Mouse (Mus musculus): ENCODE results near the gene Sytl2.

The Sytl2 gene

DNA sequence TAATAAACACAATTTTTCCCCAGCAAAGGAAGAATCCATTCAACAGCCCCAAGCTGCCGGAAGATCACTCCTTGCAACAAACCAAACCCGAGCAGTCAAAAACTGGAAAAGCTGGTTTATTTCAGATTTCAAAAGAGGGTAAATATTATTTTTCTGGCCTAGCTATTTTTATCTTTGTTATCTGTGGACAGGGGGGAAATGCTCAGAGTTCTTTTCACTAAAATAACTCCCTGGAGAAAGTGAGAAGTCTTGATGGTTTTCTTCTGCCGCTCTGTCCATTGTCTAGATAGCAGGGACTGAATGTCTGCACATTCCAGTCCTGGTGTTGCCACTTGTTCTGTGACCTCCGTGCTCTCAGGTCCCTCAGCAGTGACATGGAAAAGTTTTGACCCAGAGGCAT is 70.8 kb downstream of the Sytl2 start:
- no peak for DNase-seq

DNA sequence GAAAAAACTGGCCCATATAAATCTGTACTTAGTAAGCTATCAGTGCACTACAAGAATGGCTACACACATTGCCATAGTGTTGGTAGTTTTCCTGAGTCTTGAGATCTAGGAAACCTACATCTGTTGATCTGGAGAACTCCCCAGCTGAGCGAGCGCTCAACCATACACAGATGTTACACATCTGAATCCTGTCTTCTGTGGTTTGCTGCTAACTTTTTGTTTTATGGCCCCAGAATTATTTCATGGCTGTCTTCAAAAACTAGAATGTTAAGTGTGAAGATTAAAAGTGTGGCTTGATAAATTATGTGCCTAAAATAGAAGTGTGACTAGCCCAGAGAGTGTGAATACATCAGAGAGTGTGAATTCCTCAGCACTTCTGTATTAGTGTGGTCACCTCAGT is 82.4 kb downstream of the Sytl2 start:
- no peak for DNase-seq

DNA sequence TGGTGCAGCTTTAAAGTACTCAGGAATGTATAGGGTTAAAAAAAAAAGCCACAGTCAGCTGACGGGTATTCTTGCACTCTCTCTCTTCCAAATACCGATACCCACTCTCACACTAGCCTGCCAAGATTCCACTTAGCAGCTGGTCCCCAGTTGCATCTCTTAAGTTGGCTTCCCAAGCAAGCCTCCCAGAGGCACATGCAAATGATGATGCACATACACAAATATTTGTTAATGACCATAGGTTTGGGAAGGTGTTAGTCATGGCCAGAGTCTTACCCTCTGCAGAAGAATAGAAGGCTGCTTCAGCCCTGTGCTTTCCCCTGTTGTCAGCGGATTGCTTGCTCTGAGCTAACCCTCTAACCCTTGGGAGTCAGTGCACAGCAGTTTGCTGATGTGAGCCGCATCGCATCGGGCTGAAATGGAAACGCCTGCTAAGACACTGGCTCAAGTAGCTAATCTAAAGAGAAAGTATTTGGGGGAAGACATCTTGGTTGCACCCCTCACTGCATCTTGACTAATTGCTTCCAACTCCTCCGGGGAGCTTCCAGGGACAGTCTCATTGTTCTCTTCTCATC is 84.9 kb downstream of the Sytl2 start:
- DNase-seq = no peak

DNA sequence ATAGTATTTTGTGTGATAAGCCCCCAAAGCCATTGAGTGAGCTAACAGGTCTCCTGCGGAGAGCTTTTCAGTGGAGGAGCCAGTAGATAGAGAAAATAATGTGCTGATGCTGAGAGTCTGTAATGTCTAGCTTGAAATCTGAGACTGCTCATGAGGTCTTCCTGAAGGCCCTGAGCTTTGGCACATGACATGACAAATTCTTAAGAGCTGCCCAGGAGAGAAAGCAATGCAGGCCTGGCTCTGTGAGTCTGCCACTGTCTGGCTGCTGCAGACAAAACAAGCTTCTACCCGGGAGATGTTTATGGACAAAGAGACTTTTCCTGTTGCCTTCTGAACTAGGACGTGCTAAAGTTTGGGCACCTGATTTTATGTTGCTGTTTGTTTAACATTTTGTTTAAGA is 87.7 kb downstream of the Sytl2 start:
- DNase-seq = no peak

DNA sequence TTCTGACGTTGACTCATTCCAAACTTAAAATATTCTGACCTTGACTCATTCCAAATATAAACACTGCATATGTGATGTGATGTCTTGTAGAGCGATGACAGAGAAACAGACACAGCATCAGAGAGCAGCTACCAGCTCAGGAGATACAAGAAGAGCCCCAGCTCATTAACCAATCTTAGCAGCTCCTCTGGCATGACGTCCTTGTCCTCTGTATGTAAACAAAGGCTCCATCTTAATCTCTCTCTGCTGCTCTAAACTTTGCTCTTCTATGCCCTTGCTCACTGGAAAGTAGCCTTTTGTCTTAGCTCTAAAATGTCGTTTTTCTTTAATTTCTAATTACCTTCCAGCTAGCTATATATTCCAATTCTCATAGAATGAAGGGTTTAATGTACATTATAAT is 93.0 kb downstream of the Sytl2 start:
- no peak for DNase-seq

DNA sequence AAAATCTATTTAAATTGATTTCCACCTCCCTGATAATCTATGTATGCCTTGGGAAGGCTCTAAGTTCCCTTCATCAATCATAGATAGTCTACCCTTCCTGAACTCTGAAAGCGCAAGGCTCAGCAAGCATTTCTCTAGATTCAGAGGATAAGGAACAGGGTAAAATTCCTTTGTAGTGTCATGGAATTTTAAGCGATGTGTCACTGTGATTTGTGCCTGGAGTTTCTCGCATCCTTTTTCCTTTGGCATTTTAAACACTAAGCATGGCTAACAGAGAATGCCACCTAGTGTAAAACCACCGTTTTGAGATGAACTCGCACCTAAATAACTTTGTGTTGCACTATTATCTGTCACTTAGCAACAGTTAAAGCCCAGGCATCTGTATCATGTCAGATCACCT is 93.9 kb downstream of the Sytl2 start:
- DNase-seq = no peak

DNA sequence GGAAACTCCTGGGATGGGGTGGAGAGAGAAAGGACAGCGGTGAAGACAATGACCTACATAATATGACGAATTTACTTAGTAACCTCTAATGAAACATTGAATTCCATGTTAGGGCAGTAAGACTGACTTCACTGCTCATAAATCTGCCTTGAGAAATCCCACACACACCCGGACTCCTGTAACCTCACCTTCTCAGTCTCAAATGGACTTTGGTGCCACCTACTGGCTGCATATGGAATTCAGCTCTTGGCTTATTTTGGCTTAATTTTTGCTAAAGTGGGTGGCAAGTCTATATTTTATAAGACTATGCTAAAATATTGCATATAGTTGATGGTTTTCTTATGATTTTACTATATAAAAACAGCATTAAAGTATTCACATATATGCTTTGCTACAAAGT is 107.9 kb downstream of the Sytl2 start:
- DNase-seq = peak; percentile 29

DNA sequence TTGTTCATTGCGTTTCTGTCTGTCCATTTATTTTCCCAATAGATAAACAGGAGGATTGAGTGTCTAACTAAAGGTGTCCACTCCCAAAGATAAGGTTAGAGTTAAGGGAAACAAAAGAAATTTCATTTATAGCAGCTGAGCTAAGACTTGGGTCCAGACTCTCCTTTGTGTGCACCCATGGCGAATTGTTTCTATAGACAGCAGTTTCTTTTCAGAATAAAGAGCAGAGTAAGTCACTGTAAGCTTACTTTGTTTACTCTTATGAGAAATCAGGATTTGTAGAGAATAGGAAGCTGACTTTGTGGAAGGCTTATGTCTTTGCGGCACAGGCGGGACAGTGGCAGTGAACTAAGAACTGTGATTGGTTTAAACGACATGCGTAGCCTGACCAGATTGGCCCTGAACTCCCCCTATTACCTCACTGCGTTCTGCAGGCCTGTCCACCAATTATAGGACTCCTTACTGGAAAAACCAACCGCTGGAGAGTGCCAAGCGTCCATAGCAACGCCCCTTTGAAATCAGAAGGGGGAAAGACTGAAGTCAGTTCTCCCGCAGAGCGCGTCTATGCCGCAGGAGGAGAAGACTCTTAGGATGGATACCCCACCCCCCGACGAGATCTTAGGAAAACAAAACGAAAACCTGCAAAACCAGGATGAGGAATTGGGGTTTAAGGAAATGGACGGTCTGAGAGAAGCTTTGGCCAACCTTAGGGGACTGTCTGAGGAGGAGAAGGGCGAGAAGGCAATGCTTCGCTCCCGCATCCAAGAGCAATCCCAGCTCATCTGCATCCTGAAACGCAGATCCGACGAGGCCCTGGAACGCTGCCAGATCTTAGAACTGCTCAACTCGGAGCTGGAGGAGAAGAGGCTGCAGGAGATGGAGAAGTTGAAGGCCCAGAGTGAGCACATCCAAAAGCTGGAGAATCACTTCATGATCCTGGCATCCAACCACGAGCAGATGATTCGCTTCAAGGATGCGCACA is 124.3 kb downstream of the Sytl2 start, which contains the start of gene Ccdc89:
Gene Ccdc89, plus strand, starts transcription at position 558 of the 982 bp plus-strand sequence.
- DNase-seq = peak; percentile 88

DNA sequence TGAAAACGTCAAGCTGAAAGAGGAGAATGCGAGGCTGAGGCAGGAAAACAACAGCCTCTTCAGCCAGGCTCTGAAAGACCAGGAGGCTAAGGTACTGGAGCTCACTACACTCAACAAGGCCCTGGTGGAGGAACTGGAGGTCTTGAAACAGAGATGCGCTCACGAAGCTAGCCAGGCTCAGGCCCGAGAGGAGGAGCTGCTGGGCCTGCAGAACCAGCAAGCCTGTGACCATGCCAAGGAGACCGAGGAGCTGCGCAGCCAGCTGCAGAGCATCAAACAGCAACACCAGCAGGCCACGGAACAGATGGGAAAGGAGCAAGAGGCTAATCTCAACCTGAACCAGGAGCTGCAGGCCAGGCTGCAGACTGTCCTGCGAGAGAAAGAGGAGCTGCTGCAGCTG is 125.0 kb downstream of the Sytl2 start:
- DNase-seq = peak; percentile 42

DNA sequence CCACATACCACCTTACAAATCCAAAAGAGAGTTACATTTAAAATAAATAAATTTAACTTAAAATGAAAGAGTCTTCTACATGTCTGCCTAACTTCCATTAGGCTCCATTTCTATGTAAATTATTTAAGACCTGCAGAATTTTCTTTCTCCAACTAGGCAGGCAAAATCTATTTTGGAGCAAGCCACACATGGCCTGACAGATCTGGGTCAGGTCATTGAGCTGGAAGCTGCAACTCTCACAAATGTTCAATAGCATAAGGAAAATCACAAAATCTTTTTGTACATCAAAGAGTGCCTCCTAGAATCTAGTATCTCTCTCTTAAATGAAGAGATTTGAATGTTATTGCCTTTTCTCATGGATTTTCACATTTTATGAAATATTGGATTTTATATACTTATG is 130.2 kb downstream of the Sytl2 start:
- DNase-seq = no peak

DNA sequence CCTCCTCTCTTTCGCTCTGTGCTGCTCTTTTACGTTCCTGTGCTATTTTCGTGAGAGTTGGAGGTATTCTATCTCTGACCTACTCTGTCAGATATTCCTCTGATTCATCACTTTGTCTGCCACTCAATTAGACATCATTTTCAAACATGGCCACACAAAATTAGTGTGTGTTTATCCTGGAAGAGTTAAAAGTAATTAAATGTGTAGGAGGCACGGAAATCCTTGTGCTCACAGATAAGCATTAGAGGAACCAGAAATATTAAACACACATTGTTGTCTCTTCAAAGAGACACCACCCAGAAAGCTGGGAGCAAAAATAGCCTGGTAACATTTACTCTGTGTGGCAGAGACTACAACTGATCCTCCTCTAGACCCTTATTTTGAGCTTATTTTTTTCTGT is 138.0 kb downstream of the Sytl2 start:
- DNase-seq = no peak

DNA sequence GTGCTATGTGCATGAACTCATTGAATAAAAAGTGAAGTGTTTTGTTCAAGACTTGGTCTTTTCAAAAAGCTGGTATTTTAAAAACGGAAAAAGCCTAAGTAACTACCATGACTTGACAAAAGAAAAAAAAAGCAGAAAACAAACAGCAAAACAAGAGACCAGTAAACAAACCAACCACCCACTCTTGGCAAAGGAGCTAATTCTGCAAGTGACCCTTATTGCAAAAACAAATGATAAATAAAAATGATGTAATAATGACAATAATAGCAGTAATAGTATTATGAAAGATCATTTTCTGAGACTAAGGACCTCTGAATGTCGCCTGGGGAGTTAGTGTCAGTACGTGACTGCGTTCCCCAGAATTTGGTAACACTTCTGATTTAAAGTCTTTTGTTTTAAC is 140.0 kb downstream of the Sytl2 start:
- no peak for DNase-seq

DNA sequence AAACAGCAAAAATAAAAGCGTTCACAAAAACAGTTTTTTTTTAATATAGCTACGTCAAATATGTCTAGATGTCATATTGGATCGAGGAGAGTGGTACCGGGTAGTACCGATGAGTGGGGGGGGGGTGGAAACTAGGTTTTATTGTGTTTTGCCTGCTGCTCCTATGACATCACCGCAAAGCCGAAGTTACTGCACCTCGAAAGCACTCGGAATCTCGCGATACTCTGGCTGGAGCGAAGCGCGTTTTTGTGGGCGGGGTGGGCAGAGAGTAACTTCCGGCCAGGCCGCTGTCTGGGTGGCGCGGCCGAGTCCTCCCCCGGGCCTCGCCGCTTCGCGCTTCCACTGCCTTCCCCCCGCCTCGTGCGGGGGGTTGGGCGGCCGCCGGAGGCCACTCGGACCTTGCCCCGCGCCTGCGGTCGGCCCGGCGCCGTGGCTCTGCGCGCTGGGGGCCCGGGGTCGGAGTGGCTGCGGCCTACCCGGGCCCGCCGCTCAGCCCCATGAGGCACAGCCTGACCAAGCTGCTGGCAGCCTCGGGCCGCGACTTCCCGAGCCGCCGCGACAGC is 140.5 kb downstream of the Sytl2 start, which contains the start of gene Crebzf:
Gene Crebzf, plus strand, starts transcription at position 212 of the 563 bp plus-strand sequence.
- peak; percentile 96 for DNase-seq

DNA sequence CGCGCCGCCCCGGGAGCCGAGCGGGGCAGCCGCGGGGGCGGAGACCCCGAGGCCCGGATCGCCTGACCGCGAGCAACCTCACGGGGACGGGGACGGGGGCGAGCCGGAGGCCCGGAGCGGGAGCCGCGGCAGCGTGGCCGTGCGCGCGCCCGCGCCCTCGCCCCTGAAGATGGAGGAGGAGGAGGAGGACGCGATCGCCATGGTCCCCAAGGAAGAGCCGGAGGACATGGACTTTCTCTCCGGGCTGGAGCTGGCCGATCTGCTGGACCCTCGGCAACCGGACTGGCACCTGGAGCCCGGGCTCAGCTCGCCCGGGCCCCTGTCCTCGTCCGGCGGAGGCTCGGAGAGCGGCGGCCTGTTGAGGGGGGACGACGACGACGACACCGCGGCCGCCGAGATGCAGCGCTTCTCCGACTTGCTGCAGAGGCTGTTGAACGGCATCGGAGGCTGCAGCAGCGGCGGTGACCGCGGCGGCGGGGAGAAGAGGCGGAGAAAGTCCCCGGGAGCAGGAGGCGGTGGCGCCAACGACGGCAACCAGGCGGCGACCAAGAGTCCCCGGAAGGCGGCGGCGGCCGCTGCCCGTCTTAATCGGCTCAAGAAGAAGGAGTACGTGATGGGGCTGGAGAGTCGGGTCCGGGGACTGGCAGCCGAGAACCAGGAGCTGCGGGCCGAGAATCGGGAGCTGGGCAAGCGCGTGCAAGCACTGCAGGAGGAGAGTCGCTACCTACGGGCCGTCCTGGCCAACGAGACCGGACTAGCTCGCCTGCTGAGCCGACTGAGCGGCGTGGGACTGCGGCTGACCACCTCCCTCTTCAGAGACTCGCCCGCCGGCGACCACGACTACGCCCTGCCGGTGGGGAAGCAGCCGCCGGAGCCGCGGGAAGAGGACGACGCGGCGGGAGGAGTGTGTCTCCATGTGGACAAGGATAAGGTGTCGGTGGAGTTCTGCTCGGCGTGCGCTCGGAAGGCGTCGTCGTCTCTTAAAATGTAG is 141.3 kb downstream of the Sytl2 start:
- peak; percentile 82 for DNase-seq

DNA sequence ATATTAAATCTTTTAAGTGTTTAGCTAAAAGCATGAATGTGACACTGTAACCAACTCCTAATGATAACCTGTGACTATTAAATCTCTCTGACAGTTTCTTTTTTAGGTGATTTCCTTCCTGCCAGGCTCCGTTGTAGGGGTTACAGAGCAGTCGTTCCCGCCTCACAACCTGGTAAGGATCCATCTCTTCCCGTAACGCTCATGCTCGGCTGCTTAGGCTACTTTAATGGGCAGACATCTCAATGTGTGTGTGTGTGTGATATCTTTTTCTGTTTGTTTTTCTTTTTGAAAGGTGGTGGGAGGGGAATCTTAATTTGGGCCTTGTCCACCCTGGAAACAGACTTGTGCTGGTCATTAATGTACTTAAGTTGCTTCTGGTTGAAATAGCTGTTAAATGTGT is 142.2 kb downstream of the Sytl2 start:
- no peak for DNase-seq

DNA sequence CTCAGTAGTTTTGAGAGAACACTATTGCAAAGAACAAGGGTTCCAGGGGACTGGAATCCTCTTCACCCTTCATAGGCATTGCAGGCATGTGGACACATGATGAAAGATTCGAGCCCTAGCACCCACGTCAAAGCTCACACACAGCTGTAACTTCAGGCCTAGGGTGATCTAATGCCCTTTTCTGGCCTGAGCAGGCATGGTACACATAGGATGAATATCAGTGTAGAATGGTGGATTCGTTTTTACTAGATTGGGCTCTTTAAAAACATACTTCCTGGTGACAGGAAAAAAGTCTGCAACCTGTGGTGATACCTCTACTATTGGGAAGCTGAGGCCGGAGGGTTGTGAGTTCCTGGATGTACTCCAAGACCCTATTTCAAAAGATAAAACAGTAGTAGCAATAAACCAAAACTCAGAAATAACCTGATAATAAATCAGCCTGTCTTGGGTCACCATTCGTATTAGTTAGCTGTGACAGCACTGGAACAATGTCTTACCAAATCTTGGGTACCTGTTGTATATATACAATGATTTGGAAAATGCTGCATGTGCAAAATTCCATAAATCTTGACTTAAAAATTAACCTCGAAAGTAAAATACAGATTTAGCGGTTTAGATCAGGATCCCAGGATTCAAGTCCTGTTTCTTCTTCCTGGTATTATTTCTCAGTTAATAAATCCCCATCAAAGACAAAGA is 154.2 kb downstream of the Sytl2 start:
- DNase-seq = no peak

DNA sequence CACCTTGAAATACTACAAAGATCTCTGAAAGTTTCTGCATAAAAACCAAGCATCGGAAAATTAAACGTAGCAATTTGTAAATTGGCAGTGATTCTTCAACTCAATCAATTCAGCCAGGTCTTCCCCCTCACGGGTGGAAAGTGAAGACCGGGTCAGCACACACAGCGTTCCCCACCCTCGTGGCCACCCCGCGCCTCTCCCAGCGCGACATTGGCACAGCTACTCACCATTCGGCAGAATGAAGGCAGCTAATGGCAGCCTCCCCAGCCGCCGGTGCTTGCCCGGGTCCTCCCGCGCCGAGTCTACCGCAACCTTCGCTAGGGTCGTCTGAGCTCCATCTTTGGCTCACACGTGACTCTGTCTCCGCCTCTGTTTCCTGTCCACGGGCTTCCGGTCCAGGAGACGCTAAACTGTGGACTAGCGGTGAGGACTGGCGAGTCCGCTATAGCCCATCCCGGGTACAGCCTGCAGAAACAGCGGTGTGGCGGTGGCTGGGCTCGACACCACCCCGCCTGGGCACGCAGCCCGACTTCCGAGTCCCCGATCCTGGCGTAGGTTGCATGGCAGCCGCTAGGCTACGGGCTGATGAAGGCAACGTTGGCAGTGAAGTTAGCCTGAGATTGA is 154.9 kb downstream of the Sytl2 start, which contains the start of gene Tmem126a:
Gene Tmem126a, minus strand, starts transcription at position 385 of the 624 bp plus-strand sequence.
- peak; percentile 86 for DNase-seq

DNA sequence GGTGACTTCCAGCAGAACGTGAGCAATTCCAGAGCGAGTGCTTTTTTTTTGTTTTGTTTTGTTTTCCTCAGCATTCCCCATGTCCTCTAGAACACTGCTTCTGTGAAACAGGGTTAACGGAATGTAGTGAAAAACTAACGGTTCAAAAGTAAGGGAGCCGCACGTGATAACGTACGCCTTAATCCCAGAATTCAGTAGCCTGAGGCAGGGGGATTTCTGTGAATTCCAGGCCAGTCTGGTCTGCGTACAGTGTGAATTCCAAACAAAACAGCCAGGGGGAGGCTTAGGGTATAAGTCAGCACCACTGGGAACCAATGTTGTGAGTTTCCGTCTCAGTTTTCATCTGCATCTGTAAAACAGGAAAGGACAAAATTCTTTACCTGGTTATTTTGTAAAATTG is 155.5 kb downstream of the Sytl2 start:
- DNase-seq = no peak

Measured in cerebellum, adult 11-12 months (tissue).